Mouse (Mus musculus) liver, embryonic 14.5 days (tissue): ENCODE measurements around the gene Zfp91.

Experiments
- CTCF ChIP-seq: IDR thresholded peaks from 2 replicates; pipeline ENCODE4 v1.5.1; 2016; ENCODE audit warnings: antibody characterized with exemption, low read depth, control low read depth
- EP300 ChIP-seq: IDR thresholded peaks from 2 replicates; pipeline ENCODE4 v1.6.1; 2016; ENCODE audit warnings: antibody characterized with exemption, low read depth

DNA sequence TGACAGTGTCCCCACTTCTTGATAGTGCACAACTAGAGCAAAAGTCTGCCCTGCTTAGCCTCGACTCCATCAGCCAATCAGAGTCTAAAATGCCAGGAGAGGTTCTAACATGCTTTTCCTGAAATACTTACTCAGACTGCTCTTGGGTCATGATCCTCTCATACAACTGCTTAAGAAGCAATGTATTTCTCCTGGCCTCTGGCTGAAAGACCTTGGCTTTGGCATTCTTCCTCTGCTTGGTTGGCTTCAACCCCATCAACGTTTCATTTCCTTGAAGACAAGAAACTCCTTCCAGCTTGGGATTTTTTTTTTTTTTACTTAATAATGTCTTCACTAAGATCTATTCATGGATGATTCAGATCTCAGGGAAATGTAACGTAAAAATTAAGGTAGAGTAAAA, 39.6 kb downstream of the Zfp91 start:
- TF ChIP-seq CTCF (no peak), EP300 (no peak)
